Mouse (Mus musculus): ENCODE data around the gene Syt13. TPM values are rescaled to one million over a fixed set of nuclear protein-coding genes. Genes with fewer than 3 reads are reported as not detected.
A peak's percentile ranks its signal among the peaks of the same experiment; 100 is the strongest.

Gene Syt13
- polyA plus RNA-seq, 1 experiment: 125 TPM

DNA sequence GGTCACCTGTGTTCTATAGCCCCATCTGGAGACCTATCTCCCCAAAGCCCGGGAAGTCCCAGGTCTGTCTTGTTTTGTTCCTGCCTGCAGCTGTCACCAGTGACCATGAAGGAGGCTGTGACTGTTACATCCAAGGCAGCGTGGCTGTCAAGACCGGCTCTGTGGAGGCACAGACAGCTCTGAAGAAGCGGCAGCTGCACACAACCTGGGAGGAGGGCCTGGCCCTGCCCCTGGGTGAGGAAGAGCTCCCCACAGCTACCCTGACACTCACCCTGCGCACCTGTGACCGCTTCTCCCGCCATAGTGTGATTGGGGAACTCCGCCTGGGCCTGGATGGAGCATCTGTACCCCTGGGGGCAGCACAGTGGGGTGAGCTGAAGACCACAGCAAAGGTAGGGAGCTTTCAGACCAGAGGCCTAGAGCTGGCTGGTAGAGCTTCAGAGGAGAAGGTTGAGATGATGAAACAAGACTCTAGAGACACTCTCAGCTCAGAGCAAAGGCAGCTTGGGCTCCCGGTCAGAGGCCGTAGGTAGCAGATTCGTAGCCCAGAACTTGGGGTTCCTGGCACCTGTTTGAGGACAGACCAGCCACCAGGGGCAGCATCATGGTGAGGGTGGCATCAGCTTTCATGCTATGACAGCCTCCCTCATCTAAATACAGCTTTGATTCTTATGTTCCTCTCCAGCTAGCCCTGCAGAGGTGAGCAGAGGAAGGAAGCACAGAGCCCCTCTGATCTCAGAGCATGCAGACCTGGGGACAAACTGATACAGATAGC lies 31.1 kb downstream of the Syt13 start:
- H3K79me3 ChIP-seq (ENCODE audit: low read depth): peaks cover 3% of the 10 kb centered on the region
- TF ChIP-seq USF1 (IDR thresholded peaks at IDR 0.05; ENCODE audit: low read depth) (no peak), MYOD1 (IDR thresholded peaks at IDR 0.05; ENCODE audit: control insufficient read depth, insufficient read length, low read depth) (peak; percentile 62)
- no peak overlapping the region for H3K4me3 ChIP-seq (ENCODE audit: insufficient read depth, poor library complexity, severe bottlenecking)
- H3K36me3 ChIP-seq (ENCODE audit: control insufficient read depth, insufficient read depth): peaks cover 59% of the 10 kb centered on the region
- peaks cover 34% of the 10 kb centered on the region for H3K79me2 ChIP-seq (ENCODE audit: control insufficient read depth, insufficient read depth)
- H3ac ChIP-seq (ENCODE audit: control insufficient read depth, insufficient read length, low read depth): peak overlapping the region; percentile 19
- H3K27me3 ChIP-seq (ENCODE audit: control insufficient read depth, insufficient read depth, insufficient read length): no peaks in the 10 kb centered on the region

DNA sequence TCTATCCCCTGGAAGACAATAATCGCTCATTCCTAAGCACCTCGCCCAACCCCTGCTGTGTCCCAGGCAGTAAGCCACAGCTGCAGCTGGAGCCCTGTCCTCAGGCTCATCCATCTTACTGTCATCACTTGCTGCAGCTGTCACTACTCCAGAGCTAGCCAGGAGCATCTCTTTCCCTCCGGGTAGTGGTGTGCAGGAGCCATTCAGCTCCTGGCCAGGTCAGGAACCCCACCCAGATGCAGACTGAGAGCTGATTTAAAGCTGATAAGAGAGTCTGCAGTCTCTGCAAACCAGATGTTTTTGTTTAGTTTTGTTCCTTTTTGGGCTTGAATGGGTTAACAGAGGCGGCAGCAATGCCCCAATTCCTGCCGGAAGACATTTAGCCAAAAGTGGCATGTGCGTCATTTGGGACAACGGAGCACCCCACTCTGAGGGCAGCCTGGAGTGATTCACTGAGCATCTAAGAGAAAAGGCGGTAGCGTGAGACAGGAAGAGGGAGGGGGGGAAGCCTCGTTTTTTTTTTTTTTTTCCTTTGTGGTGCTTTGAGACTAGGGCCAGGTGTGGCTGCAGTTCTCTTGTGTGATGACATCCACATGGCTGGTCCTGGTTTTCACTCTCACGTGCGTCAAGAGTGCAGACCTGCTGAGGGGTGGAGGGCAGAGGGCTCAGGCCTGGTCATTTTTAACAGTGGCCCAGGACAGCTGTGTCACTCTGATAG lies 33.2 kb downstream of the Syt13 start:
- Histone ChIP-seq H3ac (ENCODE audit: control insufficient read depth, insufficient read length, low read depth) (peak overlapping the region; percentile 31), H3K4me3 (ENCODE audit: insufficient read depth, poor library complexity, severe bottlenecking) (no peak overlapping the region), H3K27me3 (ENCODE audit: control insufficient read depth, insufficient read depth, insufficient read length) (no peaks in the 10 kb centered on the region), H3K79me2 (ENCODE audit: control insufficient read depth, insufficient read depth) (peaks cover 22% of the 10 kb centered on the region), H3K79me3 (ENCODE audit: low read depth) (peaks cover 3% of the 10 kb centered on the region), H3K36me3 (ENCODE audit: control insufficient read depth, insufficient read depth) (peaks cover 66% of the 10 kb centered on the region)
- TF ChIP-seq FOSL1 (IDR thresholded peaks at IDR 0.05; ENCODE audit: insufficient read depth, low read length, poor library complexity, severe bottlenecking) (peak; percentile 4), CTCF (IDR thresholded peaks at IDR 0.05; ENCODE audit: control insufficient read depth, insufficient read depth, insufficient read length) (no peak), MYOD1 (IDR thresholded peaks at IDR 0.05; ENCODE audit: control insufficient read depth, insufficient read length, low read depth) (peak; percentile 100), MYOG (IDR thresholded peaks at IDR 0.05; ENCODE audit: control insufficient read depth, extremely low read depth, insufficient read length) (no peak), MAX (IDR thresholded peaks at IDR 0.05) (peak; percentile 78), CEBPB (IDR thresholded peaks at IDR 0.05; ENCODE audit: low read depth) (peak; percentile 5)

DNA sequence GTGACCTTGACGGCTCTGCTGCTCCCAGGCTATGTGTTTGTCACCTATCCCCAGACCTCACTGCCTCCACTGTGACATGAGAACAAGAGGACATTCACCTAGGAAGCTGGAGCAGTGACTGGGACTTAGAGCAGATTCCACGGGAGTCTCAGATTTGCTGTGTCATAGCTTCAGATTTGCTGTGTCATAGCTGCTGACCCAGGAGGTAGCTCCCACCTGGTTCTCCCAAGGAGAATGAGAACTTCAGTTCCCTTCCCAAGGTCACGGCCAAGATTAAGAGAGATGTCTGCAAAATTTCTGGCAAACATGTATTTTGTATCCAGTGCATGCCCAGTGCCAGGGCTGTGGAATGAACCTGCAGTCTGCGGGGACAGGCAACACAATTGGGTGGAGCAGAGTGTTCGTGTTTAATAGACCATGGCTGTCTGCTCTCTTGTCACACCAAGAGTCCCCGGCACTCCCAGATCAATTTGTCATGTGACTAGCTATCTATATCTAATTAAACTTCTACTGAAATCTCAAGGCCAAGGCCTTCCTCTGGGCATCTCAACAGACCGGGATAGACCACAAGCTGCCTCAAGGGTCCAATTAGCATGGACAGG lies 33.9 kb downstream of the Syt13 start:
- peaks cover 66% of the 10 kb centered on the region for H3K36me3 ChIP-seq (ENCODE audit: control insufficient read depth, insufficient read depth)
- H3K79me3 ChIP-seq (ENCODE audit: low read depth): peaks cover 3% of the 10 kb centered on the region
- H3K4me3 ChIP-seq (ENCODE audit: insufficient read depth, poor library complexity, severe bottlenecking): no peak overlapping the region
- H3K79me2 ChIP-seq (ENCODE audit: control insufficient read depth, insufficient read depth): peaks cover 15% of the 10 kb centered on the region
- no peak for TF ChIP-seq FOSL1 (IDR thresholded peaks at IDR 0.05; ENCODE audit: insufficient read depth, low read length, poor library complexity, severe bottlenecking)
- TF ChIP-seq MYOG (IDR thresholded peaks at IDR 0.05; ENCODE audit: control insufficient read depth, extremely low read depth, insufficient read length): no peak
- TF ChIP-seq USF1 (IDR thresholded peaks at IDR 0.05; ENCODE audit: low read depth): no peak
- TF ChIP-seq CEBPB (IDR thresholded peaks at IDR 0.05; ENCODE audit: low read depth): no peak
- TF ChIP-seq MAX (IDR thresholded peaks at IDR 0.05): no peak
- no peak for TF ChIP-seq MYOD1 (IDR thresholded peaks at IDR 0.05; ENCODE audit: control insufficient read depth, insufficient read length, low read depth)
- no peak for TF ChIP-seq CTCF (IDR thresholded peaks at IDR 0.05; ENCODE audit: control insufficient read depth, insufficient read depth, insufficient read length)
- no peaks in the 10 kb centered on the region for H3K27me3 ChIP-seq (ENCODE audit: control insufficient read depth, insufficient read depth, insufficient read length)
- H3ac ChIP-seq (ENCODE audit: control insufficient read depth, insufficient read length, low read depth): peak overlapping the region; percentile 46

DNA sequence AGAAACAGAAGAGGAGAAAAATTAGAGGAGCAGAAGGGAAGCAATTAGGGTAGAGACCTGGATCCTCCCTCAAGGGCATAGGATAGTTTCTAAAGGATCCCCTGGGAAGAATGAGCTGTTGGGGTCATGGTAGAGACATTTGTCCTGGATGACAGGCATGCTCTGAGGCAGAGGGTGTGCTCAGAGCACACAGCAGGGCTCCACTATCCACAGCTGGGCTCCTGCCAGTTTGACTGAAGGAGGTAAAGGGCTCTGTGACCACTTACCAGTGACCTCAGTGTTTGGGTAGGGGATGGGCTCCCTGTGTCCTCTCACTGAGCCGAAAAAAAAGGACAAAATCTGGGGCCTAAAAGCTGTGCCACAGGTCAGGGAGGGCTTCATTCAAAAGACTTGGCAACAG lies 34.6 kb downstream of the Syt13 start:
- peaks cover 12% of the 10 kb centered on the region for H3K79me2 ChIP-seq (ENCODE audit: control insufficient read depth, insufficient read depth)
- no peak overlapping the region for H3ac ChIP-seq (ENCODE audit: control insufficient read depth, insufficient read length, low read depth)
- TF ChIP-seq MYOG (IDR thresholded peaks at IDR 0.05; ENCODE audit: control insufficient read depth, extremely low read depth, insufficient read length) (no peak), MAX (IDR thresholded peaks at IDR 0.05) (peak; percentile 52)
- no peaks in the 10 kb centered on the region for H3K27me3 ChIP-seq (ENCODE audit: control insufficient read depth, insufficient read depth, insufficient read length)
- peaks cover 66% of the 10 kb centered on the region for H3K36me3 ChIP-seq (ENCODE audit: control insufficient read depth, insufficient read depth)
- no peak overlapping the region for H3K4me3 ChIP-seq (ENCODE audit: insufficient read depth, poor library complexity, severe bottlenecking)
- H3K79me3 ChIP-seq (ENCODE audit: low read depth): peaks cover 3% of the 10 kb centered on the region

DNA sequence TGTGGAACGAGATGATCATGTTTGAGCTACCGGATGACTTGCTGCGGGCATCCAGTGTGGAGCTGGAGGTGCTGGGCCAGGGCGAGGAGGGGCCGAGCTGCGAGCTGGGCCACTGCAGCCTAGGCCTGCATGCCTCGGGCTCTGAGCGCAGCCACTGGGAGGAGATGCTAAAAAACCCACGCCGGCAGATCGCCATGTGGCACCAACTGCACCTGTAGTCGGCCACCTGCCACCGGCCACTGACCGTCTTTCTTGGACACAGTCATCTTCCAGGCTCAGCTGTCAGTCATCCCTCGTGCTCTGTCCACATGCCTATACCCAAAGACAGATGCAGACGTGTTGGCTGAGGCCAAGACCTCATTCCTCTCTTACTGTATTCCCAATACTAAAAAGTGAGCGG lies 38.6 kb downstream of the Syt13 start:
- H3K36me3 ChIP-seq (ENCODE audit: control insufficient read depth, insufficient read depth): peaks cover 65% of the 10 kb centered on the region
- H3ac ChIP-seq (ENCODE audit: control insufficient read depth, insufficient read length, low read depth): no peak overlapping the region
- TF ChIP-seq FOSL1 (IDR thresholded peaks at IDR 0.05; ENCODE audit: insufficient read depth, low read length, poor library complexity, severe bottlenecking): no peak
- TF ChIP-seq MYOG (IDR thresholded peaks at IDR 0.05; ENCODE audit: control insufficient read depth, extremely low read depth, insufficient read length): no peak
- TF ChIP-seq USF1 (IDR thresholded peaks at IDR 0.05; ENCODE audit: low read depth): no peak
- TF ChIP-seq MYOD1 (IDR thresholded peaks at IDR 0.05; ENCODE audit: control insufficient read depth, insufficient read length, low read depth): no peak
- no peak for TF ChIP-seq CTCF (IDR thresholded peaks at IDR 0.05; ENCODE audit: control insufficient read depth, insufficient read depth, insufficient read length)
- no peak for TF ChIP-seq MAX (IDR thresholded peaks at IDR 0.05)
- TF ChIP-seq CEBPB (IDR thresholded peaks at IDR 0.05; ENCODE audit: low read depth): no peak
- H3K27me3 ChIP-seq (ENCODE audit: control insufficient read depth, insufficient read depth, insufficient read length): no peaks in the 10 kb centered on the region
- no peaks in the 10 kb centered on the region for H3K79me2 ChIP-seq (ENCODE audit: control insufficient read depth, insufficient read depth)
- H3K4me3 ChIP-seq (ENCODE audit: insufficient read depth, poor library complexity, severe bottlenecking): no peak overlapping the region
- no peaks in the 10 kb centered on the region for H3K79me3 ChIP-seq (ENCODE audit: low read depth)

Data from C2C12 (cell line).